Mouse (Mus musculus): ENCODE results near the gene Gxylt1.

DNA sequence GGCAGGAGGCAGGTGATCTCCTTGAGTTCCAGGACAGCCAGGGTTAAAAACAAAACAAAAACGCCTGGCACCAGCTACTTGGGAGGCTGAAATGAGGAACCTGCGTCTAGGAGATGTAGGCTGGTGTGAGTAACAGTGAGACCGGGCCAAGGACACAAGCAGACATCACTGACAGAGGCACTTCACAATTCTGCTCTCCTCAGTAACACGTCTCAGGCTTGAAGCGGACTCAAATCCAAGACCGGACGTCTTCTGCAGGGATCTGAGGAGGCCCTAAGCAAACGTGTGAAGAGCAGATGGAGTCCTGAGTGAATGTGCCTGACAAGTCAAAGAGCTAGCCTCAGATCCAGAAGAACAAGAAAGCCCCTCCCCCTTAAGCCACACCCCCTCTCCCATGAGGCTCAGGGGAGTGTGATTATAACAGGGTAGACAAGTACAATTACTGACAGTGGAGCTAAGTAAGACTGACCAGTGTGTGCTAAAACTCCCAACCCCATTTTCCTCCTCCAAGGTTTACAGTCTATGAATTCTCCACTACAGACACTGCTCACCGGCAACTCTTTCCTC, 4.6 kb downstream of the Gxylt1 start:
- TF ChIP-seq CHD2 (IDR thresholded peaks at IDR 0.05; ENCODE audit: low read depth, low read length) (no peak), HCFC1 (IDR thresholded peaks at IDR 0.05; ENCODE audit: borderline replicate concordance, insufficient read depth, low read length) (no peak), ZC3H11A (IDR thresholded peaks at IDR 0.05; ENCODE audit: borderline replicate concordance, low read depth, low read length) (no peak)

Measured in ES-E14 (cell line).